Mouse (Mus musculus): Measurements from ENCODE around the gene Atp6v1g1. TPM values are rescaled to one million over a fixed set of nuclear protein-coding genes. Genes with fewer than 3 reads are reported as not detected.
A peak's percentile ranks its signal among the peaks of the same experiment; 100 is the strongest.

The Atp6v1g1 gene
- polyA plus RNA-seq, 1 experiment from 2014 or later = 367 TPM

GRCm38 (mm10) chr4:63550908-63551307 lies 6.3 kb downstream of the Atp6v1g1 start:
- no peak overlapping the region for H3K9ac ChIP-seq (replicated peaks)
- H3K27me3 ChIP-seq = no peaks in the 10 kb centered on the region
- H3K36me3 ChIP-seq = peaks cover 54% of the 10 kb centered on the region
- H3K4me2 ChIP-seq (replicated peaks) = no peak overlapping the region
- no peaks in the 10 kb centered on the region for H3K9me3 ChIP-seq
- no peak overlapping the region for H3K27ac ChIP-seq (replicated peaks)
- no peak overlapping the region for H3K4me3 ChIP-seq
- peaks cover 22% of the 10 kb centered on the region for H3K4me1 ChIP-seq
- 96% methylated on average over 3 of the region's 3 CpGs for WGBS
- no peak for ATAC-seq (ENCODE audit: low FRiP score, low read depth)

- no peak overlapping the region for H3K4me2 ChIP-seq (replicated peaks)
- H3K9me3 ChIP-seq = no peaks in the 10 kb centered on the region
- no peak overlapping the region for H3K9ac ChIP-seq (replicated peaks)
- peaks cover 53% of the 10 kb centered on the region for H3K36me3 ChIP-seq
- no peak overlapping the region for H3K4me3 ChIP-seq
- no peak for ATAC-seq (ENCODE audit: low FRiP score, low read depth)
- H3K27ac ChIP-seq (replicated peaks) = no peak overlapping the region
- peaks cover 16% of the 10 kb centered on the region for H3K27me3 ChIP-seq
- peaks cover 16% of the 10 kb centered on the region for H3K4me1 ChIP-seq
- 95% methylated on average over 1 of the region's 1 CpGs for WGBS
Measured at GRCm38 (mm10) chr4:63552865-63553264, 8.3 kb downstream of the Atp6v1g1 start.

- H3K27me3 ChIP-seq = peaks cover 18% of the 10 kb centered on the region
- no peak overlapping the region for H3K27ac ChIP-seq (replicated peaks)
- H3K36me3 ChIP-seq = peaks cover 42% of the 10 kb centered on the region
- no peaks in the 10 kb centered on the region for H3K9me3 ChIP-seq
- peaks cover 22% of the 10 kb centered on the region for H3K4me1 ChIP-seq
- ATAC-seq (ENCODE audit: low FRiP score, low read depth) = no peak
- 21% methylated on average over 4 of the region's 4 CpGs for WGBS
- no peak overlapping the region for H3K4me2 ChIP-seq (replicated peaks)
- no peak overlapping the region for H3K9ac ChIP-seq (replicated peaks)
- H3K4me3 ChIP-seq = no peak overlapping the region
Measured at GRCm38 (mm10) chr4:63553789-63554576, 9.4 kb downstream of the Atp6v1g1 start.

GRCm38 (mm10) chr4:63554616-63555015 lies 10.0 kb downstream of the Atp6v1g1 start:
- ATAC-seq (ENCODE audit: low FRiP score, low read depth) = no peak
- no peak overlapping the region for H3K9ac ChIP-seq (replicated peaks)
- H3K36me3 ChIP-seq = peaks cover 36% of the 10 kb centered on the region
- peaks cover 18% of the 10 kb centered on the region for H3K27me3 ChIP-seq
- H3K9me3 ChIP-seq = no peaks in the 10 kb centered on the region
- WGBS = 47% methylated on average over 3 of the region's 3 CpGs
- H3K4me2 ChIP-seq (replicated peaks) = no peak overlapping the region
- peaks cover 27% of the 10 kb centered on the region for H3K4me1 ChIP-seq
- no peak overlapping the region for H3K27ac ChIP-seq (replicated peaks)
- no peak overlapping the region for H3K4me3 ChIP-seq

- WGBS = 92% methylated on average over 2 of the region's 2 CpGs
- Histone ChIP-seq H3K27ac (replicated peaks) (no peak overlapping the region), H3K4me1 (peaks cover 30% of the 10 kb centered on the region), H3K9ac (replicated peaks) (no peak overlapping the region), H3K36me3 (peaks cover 34% of the 10 kb centered on the region), H3K4me2 (replicated peaks) (no peak overlapping the region), H3K4me3 (no peak overlapping the region), H3K27me3 (peaks cover 18% of the 10 kb centered on the region), H3K9me3 (no peaks in the 10 kb centered on the region)
- no peak for ATAC-seq (ENCODE audit: low FRiP score, low read depth)
Measured at GRCm38 (mm10) chr4:63555111-63555510, 10.5 kb downstream of the Atp6v1g1 start.

- Histone ChIP-seq H3K27ac (replicated peaks) (no peak overlapping the region), H3K4me1 (peaks cover 34% of the 10 kb centered on the region)
Measured at GRCm38 (mm10) chr4:63556665-63557064, 12.1 kb downstream of the Atp6v1g1 start.

GRCm38 (mm10) chr4:63557124-63558059 lies 12.8 kb downstream of the Atp6v1g1 start:
- peaks cover 34% of the 10 kb centered on the region for H3K4me1 ChIP-seq
- H3K36me3 ChIP-seq = peaks cover 15% of the 10 kb centered on the region
- 0 out of 2 replicates have a peak overlapping the region, but pooled peaks have one; percentile 71 for H3K4me3 ChIP-seq
- no peak overlapping the region for H3K9ac ChIP-seq (replicated peaks)
- WGBS = 19% methylated on average over 16 of the region's 16 CpGs
- peak overlapping the region; percentile 83 for H3K4me2 ChIP-seq (replicated peaks)
- no peak overlapping the region for H3K27ac ChIP-seq (replicated peaks)
- H3K27me3 ChIP-seq = peaks cover 21% of the 10 kb centered on the region
- no peak for ATAC-seq (ENCODE audit: low FRiP score, low read depth)
- H3K9me3 ChIP-seq = no peaks in the 10 kb centered on the region

More at GRCm38 (mm10) chr4:63556665-63557064, 12.1 kb downstream of the Atp6v1g1 start:
- H3K27me3 ChIP-seq = peaks cover 18% of the 10 kb centered on the region
- H3K9ac ChIP-seq (replicated peaks) = no peak overlapping the region
- H3K36me3 ChIP-seq = peaks cover 22% of the 10 kb centered on the region
- ATAC-seq (ENCODE audit: low FRiP score, low read depth) = no peak
- H3K9me3 ChIP-seq = no peaks in the 10 kb centered on the region
- H3K4me2 ChIP-seq (replicated peaks) = no peak overlapping the region
- H3K4me3 ChIP-seq = no peak overlapping the region
- whole genome bisulfite sequencing = 69% methylated on average over 5 of the region's 5 CpGs

GRCm38 (mm10) chr4:63558407-63559081 lies 14.0 kb downstream of the Atp6v1g1 start, which contains the start of gene Tmem268:
Gene Tmem268, plus strand, starts transcription at chr4:63558781.
- Histone ChIP-seq H3K27ac (replicated peaks) (0 out of 2 replicates have a peak within 1 kb of the TSS, but pooled peaks have one; percentile 6), H3K4me2 (replicated peaks) (peak within 1 kb of the TSS; percentile 83), H3K27me3 (peaks cover 21% of the 10 kb centered on the region), H3K4me3 (peak within 1 kb of the TSS; percentile 71), H3K36me3 (0 out of 2 replicates have a peak, but pooled peaks cover 7% of the 10 kb centered on the region), H3K9ac (replicated peaks) (peak within 1 kb of the TSS; percentile 81), H3K4me1 (peaks cover 34% of the 10 kb centered on the region), H3K9me3 (no peaks in the 10 kb centered on the region)
- under 1% methylated on average over 81 of the region's 81 CpGs for WGBS
- ATAC-seq (ENCODE audit: low FRiP score, low read depth) = peak; percentile 83

GRCm38 (mm10) chr4:63559127-63559697 lies 14.6 kb downstream of the Atp6v1g1 start:
- H3K36me3 ChIP-seq = 0 out of 2 replicates have a peak, but pooled peaks cover 7% of the 10 kb centered on the region
- H3K27me3 ChIP-seq = peaks cover 21% of the 10 kb centered on the region
- H3K4me2 ChIP-seq (replicated peaks) = peak overlapping the region; percentile 83
- peaks cover 32% of the 10 kb centered on the region for H3K4me1 ChIP-seq
- H3K4me3 ChIP-seq = peak overlapping the region; percentile 71
- H3K27ac ChIP-seq (replicated peaks) = no peak overlapping the region
- 40% methylated on average over 9 of the region's 9 CpGs for WGBS
- ATAC-seq (ENCODE audit: low FRiP score, low read depth) = peak; percentile 24
- H3K9ac ChIP-seq (replicated peaks) = peak overlapping the region; percentile 81
- H3K9me3 ChIP-seq = no peaks in the 10 kb centered on the region

GRCm38 (mm10) chr4:63560079-63560478 lies 15.5 kb downstream of the Atp6v1g1 start:
- Histone ChIP-seq H3K4me2 (replicated peaks) (no peak overlapping the region), H3K27ac (replicated peaks) (no peak overlapping the region), H3K4me3 (no peak overlapping the region), H3K4me1 (peaks cover 28% of the 10 kb centered on the region), H3K27me3 (peaks cover 21% of the 10 kb centered on the region), H3K36me3 (0 out of 2 replicates have a peak, but pooled peaks cover 2% of the 10 kb centered on the region), H3K9me3 (no peaks in the 10 kb centered on the region), H3K9ac (replicated peaks) (no peak overlapping the region)
- no peak for ATAC-seq (ENCODE audit: low FRiP score, low read depth)
- WGBS = 50% methylated on average over 8 of the region's 8 CpGs

All from midbrain, embryonic 12.5 days (tissue).